Mouse (Mus musculus) ES-E14 (cell line): ENCODE measurements around the gene Oat.

Experiments used
- HCFC1 ChIP-seq: IDR thresholded peaks from 2 replicates; pipeline ENCODE4 v1.6.1; 2012; ENCODE audit warnings: low read length, inconsistent platforms, borderline replicate concordance; ENCODE audit not compliant: insufficient read depth
- MAFK ChIP-seq: IDR thresholded peaks from 2 replicates; pipeline ENCODE4 v1.6.1; 2014; ENCODE audit warnings: mild to moderate bottlenecking, low read depth, low read length, inconsistent platforms; ENCODE audit not compliant: insufficient read depth

- no peak for TF ChIP-seq MAFK
- TF ChIP-seq HCFC1: no peak
These were observed 29.1 kb downstream of the Oat start for GRCm38 (mm10) chr7:132547126-132547525.
